Mouse (Mus musculus) limb, embryonic 14.5 days (tissue): ENCODE data around the gene Specc1l. TPM values are rescaled to one million over a fixed set of nuclear protein-coding genes. Genes with fewer than 3 reads are reported as not detected.

Source experiments
- ATAC-seq: fragments of 200-750 bp; cut with Nextera tagmentation; 2 replicates; pipeline ENCODE4 v1.8.0; 2017; ENCODE audit warnings: low read depth, moderate number of reproducible peaks, moderate TSS enrichment; ENCODE audit not compliant: low FRiP score
- DNase-seq: peaks from one replicate; pipeline ENCODE4 v3.0.0-alpha.2; 2015; ENCODE audit warnings: low spot score
- H3K27ac ChIP-seq: fragments of 300-500 bp; sonication (generic); replicated peaks from 2 replicates; pipeline ENCODE4 v1.5.1; 2014; ENCODE audit warnings: low read depth, mild to moderate bottlenecking, low read length, moderate library complexity, mixed read lengths
- H3K27me3 ChIP-seq: fragments of 300-500 bp; sonication (generic); 2 replicates; pipeline ENCODE4 v1.6.1; 2014; ENCODE audit warnings: low read length, mixed read lengths; ENCODE audit not compliant: control insufficient read depth, insufficient read depth
- H3K36me3 ChIP-seq: fragments of 300-500 bp; sonication (generic); 2 replicates; pipeline ENCODE4 v1.6.1; 2014; ENCODE audit warnings: mild to moderate bottlenecking, low read length, moderate library complexity, mixed read lengths; ENCODE audit not compliant: control insufficient read depth, insufficient read depth
- H3K4me1 ChIP-seq: fragments of 300-500 bp; sonication (generic); 2 replicates; pipeline ENCODE4 v1.6.1; 2014; ENCODE audit warnings: antibody characterized with exemption, low read length, mixed read lengths; ENCODE audit not compliant: control insufficient read depth, insufficient read depth
- H3K4me2 ChIP-seq: fragments of 300-500 bp; sonication (generic); replicated peaks from 2 replicates; pipeline ENCODE4 v1.6.1; 2014; ENCODE audit warnings: low read depth, mild to moderate bottlenecking, low read length, moderate library complexity; ENCODE audit not compliant: severe bottlenecking
- H3K4me3 ChIP-seq: fragments of 300-500 bp; sonication (generic); replicated peaks from 2 replicates; pipeline ENCODE4 v1.5.1; 2014; ENCODE audit warnings: low read length
- H3K9ac ChIP-seq: fragments of 300-500 bp; sonication (generic); 2 replicates; pipeline ENCODE4 v1.6.1; 2014; ENCODE audit warnings: mild to moderate bottlenecking, low read depth, low read length, moderate library complexity; ENCODE audit not compliant: severe bottlenecking
- H3K9me3 ChIP-seq: fragments of 300-500 bp; sonication (generic); 2 replicates; pipeline ENCODE4 v1.6.1; 2016; ENCODE audit warnings: low read length; ENCODE audit not compliant: control insufficient read depth
- POLR2A ChIP-seq: fragments of 200-500 bp; IDR thresholded peaks from 2 replicates; pipeline ENCODE4 v1.8.0; 2012; ENCODE audit warnings: inconsistent platforms, mild to moderate bottlenecking, moderate library complexity, borderline replicate concordance; ENCODE audit not compliant: insufficient read depth, insufficient read length; ENCODE audit errors: extremely low read depth
- WGBS: fragments of 180-500 bp; shearing (Covaris S2); extraction: QIAGEN DNeasy Blood & Tissue Kit; methylation state at CpG from one replicate; pipeline ENCODE4 v1.1.7; 2014; 5-methylcytosine and 5-hydroxymethylcytosine counted together
- polyA plus RNA-seq, 2 experiments: library from polyadenylated mRNA; depleted of rRNA in 1 of 2; stranded (reverse) in 1 of 2; unstranded in 1 of 2; fragments of >200 nt; fragmentation: Nextera tagmentation in 1 of 2; extraction: Ambion mirVana in 1 of 2; gene quantifications; 2 replicates each; pipeline versions ENCODE4 v1.2.1 to v1.2.3; 2012 to 2014

Specc1l gene
- polyA plus RNA-seq, 2 experiments: 21.4 to 29.1 TPM

GRCm38 (mm10) chr10:75277501-75277900 lies 65.6 kb downstream of the Specc1l start:
- Histone ChIP-seq H3K4me2 (no peak overlapping the region), H3K9ac (no peak overlapping the region), H3K27ac (no peak overlapping the region), H3K36me3 (peaks cover 65% of the 10 kb centered on the region), H3K4me3 (no peak overlapping the region), H3K27me3 (no peaks in the 10 kb centered on the region), H3K4me1 (no peaks in the 10 kb centered on the region), H3K9me3 (no peaks in the 10 kb centered on the region)
- ATAC-seq (no peak), DNase-seq (no peak)
- WGBS: 80% methylated on average over 1 of the region's 1 CpGs
- TF ChIP-seq POLR2A: no peak

- Histone ChIP-seq H3K9ac (no peak overlapping the region), H3K4me1 (no peaks in the 10 kb centered on the region), H3K4me2 (no peak overlapping the region), H3K27ac (no peak overlapping the region), H3K36me3 (peaks cover 57% of the 10 kb centered on the region), H3K9me3 (no peaks in the 10 kb centered on the region), H3K4me3 (no peak overlapping the region), H3K27me3 (no peaks in the 10 kb centered on the region)
- no peak for TF ChIP-seq POLR2A
- 92% methylated on average over 5 of the region's 5 CpGs for WGBS
- ATAC-seq: no peak
- DNase-seq: no peak
These were observed 70.8 kb downstream of the Specc1l start for GRCm38 (mm10) chr10:75282648-75283047.

- no peak overlapping the region for H3K4me2 ChIP-seq
- TF ChIP-seq POLR2A: no peak
- H3K36me3 ChIP-seq: peaks cover 59% of the 10 kb centered on the region
- H3K9ac ChIP-seq: no peak overlapping the region
- WGBS: 99% methylated on average over 3 of the region's 3 CpGs
- H3K27ac ChIP-seq: no peak overlapping the region
- H3K9me3 ChIP-seq: no peaks in the 10 kb centered on the region
- ATAC-seq: no peak
- H3K4me1 ChIP-seq: no peaks in the 10 kb centered on the region
- DNase-seq: no peak
- H3K4me3 ChIP-seq: no peak overlapping the region
- no peaks in the 10 kb centered on the region for H3K27me3 ChIP-seq
These were observed 71.9 kb downstream of the Specc1l start for GRCm38 (mm10) chr10:75283821-75284220.

- 92% methylated on average over 7 of the region's 7 CpGs for WGBS
These were observed 76.7 kb downstream of the Specc1l start for GRCm38 (mm10) chr10:75288579-75288978.

GRCm38 (mm10) chr10:75289392-75289791 lies 77.5 kb downstream of the Specc1l start:
- Histone ChIP-seq H3K4me1 (no peaks in the 10 kb centered on the region), H3K9ac (no peak overlapping the region), H3K36me3 (peaks cover 30% of the 10 kb centered on the region), H3K27ac (no peak overlapping the region), H3K4me2 (no peak overlapping the region), H3K9me3 (no peaks in the 10 kb centered on the region), H3K4me3 (no peak overlapping the region), H3K27me3 (no peaks in the 10 kb centered on the region)
- ATAC-seq: no peak
- 57% methylated on average over 4 of the region's 4 CpGs for WGBS
- DNase-seq: no peak
- no peak for TF ChIP-seq POLR2A

More at GRCm38 (mm10) chr10:75288579-75288978, 76.7 kb downstream of the Specc1l start:
- Histone ChIP-seq H3K4me3 (no peak overlapping the region), H3K9ac (no peak overlapping the region), H3K27ac (no peak overlapping the region), H3K27me3 (no peaks in the 10 kb centered on the region), H3K4me1 (no peaks in the 10 kb centered on the region), H3K4me2 (no peak overlapping the region), H3K36me3 (peaks cover 30% of the 10 kb centered on the region), H3K9me3 (no peaks in the 10 kb centered on the region)
- no peak for TF ChIP-seq POLR2A
- ATAC-seq: no peak
- DNase-seq: no peak

- ATAC-seq: no peak
- 87% methylated on average over 5 of the region's 5 CpGs for WGBS
- peaks cover 26% of the 10 kb centered on the region; the same call in 1 of the 2 replicates for H3K36me3 ChIP-seq
- no peaks in the 10 kb centered on the region for H3K9me3 ChIP-seq
- no peak for DNase-seq
- no peak overlapping the region for H3K9ac ChIP-seq
- H3K4me2 ChIP-seq: no peak overlapping the region
- no peak for TF ChIP-seq POLR2A
- H3K4me1 ChIP-seq: no peaks in the 10 kb centered on the region
- no peak overlapping the region for H3K4me3 ChIP-seq
- H3K27me3 ChIP-seq: no peaks in the 10 kb centered on the region
- no peak overlapping the region for H3K27ac ChIP-seq
These were observed 78.8 kb downstream of the Specc1l start for GRCm38 (mm10) chr10:75290650-75291049.
